Mouse (Mus musculus): Measurements from ENCODE around the gene Hist1h4a. TPM values are rescaled to one million over a fixed set of nuclear protein-coding genes. Genes with fewer than 3 reads are reported as not detected.

The Hist1h4a gene
- total and polyA plus RNA-seq, 3 experiments: 9.8 to 3,025 TPM; not detected in 1

DNA sequence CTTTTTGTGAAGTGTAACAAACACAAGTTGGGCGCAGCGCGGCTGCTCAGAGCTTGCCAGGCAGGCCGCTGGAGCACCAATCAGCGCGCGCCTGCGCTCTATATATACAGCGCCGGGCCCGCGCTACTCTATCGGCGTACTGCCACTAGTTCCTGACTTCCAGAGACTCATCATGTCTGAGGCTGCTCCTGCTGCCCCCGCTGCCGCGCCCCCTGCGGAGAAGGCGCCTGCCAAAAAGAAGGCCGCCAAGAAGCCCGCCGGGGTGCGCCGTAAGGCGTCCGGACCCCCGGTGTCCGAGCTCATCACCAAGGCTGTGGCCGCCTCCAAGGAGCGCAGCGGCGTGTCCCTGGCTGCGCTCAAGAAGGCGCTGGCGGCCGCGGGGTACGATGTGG lies 22.4 kb downstream of the Hist1h4a start, which contains the start of gene Hist1h1c:
Hist1h1c (plus strand) TSS at position 132 of the 392 bp plus-strand sequence.
- Histone ChIP-seq H3K27me3 (ENCODE audit: control insufficient read depth in 1 of 2, insufficient read depth in 2 of 2, low read length in 2 of 2) (no peaks in the 10 kb centered on the region), H3K4me3 (ENCODE audit: control insufficient read depth in 1 of 2, insufficient read depth in 1 of 2, low read depth in 2 of 2, low read length in 2 of 2) (peak within 1 kb of the TSS; percentile 58 to 72), H3K9me3 (replicated peaks; ENCODE audit: insufficient read depth, low read length) (no peaks in the 10 kb centered on the region), H3K4me1 (ENCODE audit: control insufficient read depth in 1 of 2, insufficient read depth in 2 of 2, low read length in 2 of 2) (0 out of 4 replicates have a peak, but pooled peaks cover 3 to 6% of the 10 kb centered on the region in 2 experiments), H3K79me2 (ENCODE audit: control insufficient read depth, insufficient read depth, low read length, poor library complexity) (no peaks in the 10 kb centered on the region; the same call in 1 of the 2 replicates), H3K36me3 (ENCODE audit: control insufficient read depth in 1 of 2, insufficient read depth in 2 of 2, low read length in 2 of 2) (peaks cover 0 to 20% of the 10 kb centered on the region in 2 experiments; a peak in 2 of 4 replicates), H3K27ac (ENCODE audit: control insufficient read depth, low read depth, low read length) (peak within 1 kb of the TSS; percentile 99), H3K9ac (ENCODE audit: control insufficient read depth, low read depth, low read length, poor library complexity, severe bottlenecking) (peak within 1 kb of the TSS; percentile 94)
- TF ChIP-seq CTCF (IDR thresholded peaks at IDR 0.05 in 2 of 3, conservative IDR thresholded peaks at IDR 0.05 in 1 of 3; ENCODE audit: control insufficient read depth in 1 of 3, insufficient read depth in 1 of 3, low read depth in 2 of 3, low read length in 3 of 3, poor library complexity in 1 of 3, severe bottlenecking in 1 of 3) (peak in 1 of 3 experiments; percentile 31; a peak in 2 of 6 replicates), E2F4 (IDR thresholded peaks at IDR 0.05; ENCODE audit: borderline replicate concordance, low read depth, low read length) (no peak), POLR2AphosphoS5 (IDR thresholded peaks at IDR 0.05; ENCODE audit: borderline replicate concordance, low read depth, low read length) (0 out of 2 replicates have a peak, but pooled peaks have one; percentile 95), TAL1 (IDR thresholded peaks at IDR 0.05; ENCODE audit: low read length) (no peak), ETS1 (IDR thresholded peaks at IDR 0.05; ENCODE audit: low read depth, low read length) (no peak), TCF12 (IDR thresholded peaks at IDR 0.05; ENCODE audit: low read depth, low read length) (no peak), USF2 (IDR thresholded peaks at IDR 0.05; ENCODE audit: borderline replicate concordance in 1 of 2, insufficient read depth in 1 of 2, low read depth in 1 of 2, low read length in 2 of 2) (no peak), SMC3 (IDR thresholded peaks at IDR 0.05; ENCODE audit: low read depth, low read length) (no peak), EP300 (IDR thresholded peaks at IDR 0.05; ENCODE audit: low read depth in 1 of 2, low read length in 2 of 2) (no peak), NRF1 (IDR thresholded peaks at IDR 0.05; ENCODE audit: insufficient read depth, low read depth, low read length, poor library complexity, severe bottlenecking) (no peak), SIN3A (IDR thresholded peaks at IDR 0.05; ENCODE audit: low read length) (no peak), CHD2 (IDR thresholded peaks at IDR 0.05; ENCODE audit: low read length) (no peak), USF1 (IDR thresholded peaks at IDR 0.05; ENCODE audit: low read depth, low read length) (no peak), RAD21 (IDR thresholded peaks at IDR 0.05; ENCODE audit: low read depth, low read length) (no peak), TBP (IDR thresholded peaks at IDR 0.05; ENCODE audit: low read depth, low read length) (peak; percentile 99), KAT2A (conservative IDR thresholded peaks at IDR 0.05; ENCODE audit: low read depth, low read length) (no peak), POLR2A (IDR thresholded peaks at IDR 0.05; ENCODE audit: control insufficient read depth in 1 of 2, insufficient read depth in 1 of 2, low read depth in 1 of 2, low read length in 2 of 2, poor library complexity in 1 of 2) (peak; percentile 79 to 99), RCOR1 (IDR thresholded peaks at IDR 0.05; ENCODE audit: low read depth, low read length) (no peak)
- peak; percentile 94 for DNase-seq (ENCODE audit: low read depth, low spot score)

DNA sequence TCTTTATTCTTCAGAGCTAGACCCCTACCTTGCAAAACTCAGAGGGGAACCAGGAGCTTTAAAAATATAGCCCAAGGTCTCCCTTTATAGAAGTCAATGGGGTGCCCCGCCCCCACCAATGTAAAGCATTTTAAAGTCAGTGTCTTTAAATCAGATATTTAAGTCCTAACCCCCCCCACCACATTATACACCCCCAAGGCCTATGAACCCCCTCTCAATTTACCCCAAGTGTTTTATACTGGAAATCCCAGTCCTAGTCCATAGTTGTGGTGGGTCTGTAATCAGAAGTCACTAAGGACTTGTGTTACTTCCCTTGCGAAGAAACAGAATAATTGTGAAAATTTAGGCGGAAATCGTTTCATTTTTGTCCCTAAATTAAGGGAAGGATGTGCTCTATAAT lies 23.0 kb downstream of the Hist1h4a start:
- Histone ChIP-seq H3K9ac (ENCODE audit: control insufficient read depth, low read depth, low read length, poor library complexity, severe bottlenecking) (peak overlapping the region; percentile 94), H3K27me3 (ENCODE audit: control insufficient read depth in 1 of 2, insufficient read depth in 2 of 2, low read length in 2 of 2) (no peaks in the 10 kb centered on the region), H3K4me1 (ENCODE audit: control insufficient read depth in 1 of 2, insufficient read depth in 2 of 2, low read length in 2 of 2) (0 out of 4 replicates have a peak, but pooled peaks cover 3 to 6% of the 10 kb centered on the region in 2 experiments), H3K9me3 (replicated peaks; ENCODE audit: insufficient read depth, low read length) (no peaks in the 10 kb centered on the region), H3K27ac (ENCODE audit: control insufficient read depth, low read depth, low read length) (peak overlapping the region; percentile 99), H3K4me3 (ENCODE audit: control insufficient read depth in 1 of 2, insufficient read depth in 1 of 2, low read depth in 2 of 2, low read length in 2 of 2) (peak overlapping the region; percentile 58 to 72), H3K79me2 (ENCODE audit: control insufficient read depth, insufficient read depth, low read length, poor library complexity) (no peaks in the 10 kb centered on the region; the same call in 1 of the 2 replicates), H3K36me3 (ENCODE audit: control insufficient read depth in 1 of 2, insufficient read depth in 2 of 2, low read length in 2 of 2) (peaks cover 0 to 17% of the 10 kb centered on the region in 2 experiments; a peak in 2 of 4 replicates)
- peak; percentile 67 for DNase-seq (ENCODE audit: low read depth, low spot score)
- TF ChIP-seq USF2 (IDR thresholded peaks at IDR 0.05; ENCODE audit: borderline replicate concordance in 1 of 2, insufficient read depth in 1 of 2, low read depth in 1 of 2, low read length in 2 of 2): no peak
- no peak for TF ChIP-seq USF1 (IDR thresholded peaks at IDR 0.05; ENCODE audit: low read depth, low read length)
- no peak for TF ChIP-seq SMC3 (IDR thresholded peaks at IDR 0.05; ENCODE audit: low read depth, low read length)
- TF ChIP-seq TBP (IDR thresholded peaks at IDR 0.05; ENCODE audit: low read depth, low read length): peak; percentile 44; the same call in 1 of the 2 replicates

Measured in MEL (cell line).